Mouse (Mus musculus) intestine, embryonic 14.5 days (tissue): ENCODE results near the gene Rpl23. TPM values are rescaled to one million over a fixed set of nuclear protein-coding genes. Genes with fewer than 3 reads are reported as not detected.

Experiments
- ATAC-seq: fragments of 200-750 bp; cut with Nextera tagmentation; replicated peaks from 2 replicates; pipeline ENCODE4 v1.8.0; 2017; ENCODE audit warnings: low read depth, moderate number of reproducible peaks, moderate TSS enrichment, moderate library complexity; ENCODE audit not compliant: low FRiP score, low TSS enrichment
- DNase-seq: peaks from one replicate; pipeline ENCODE4 v3.0.0-alpha.2; 2018; ENCODE audit warnings: low spot score
- H3K27ac ChIP-seq: fragments of 300-500 bp; sonication (generic); 2 replicates; pipeline ENCODE4 v1.5.1; 2014; ENCODE audit warnings: low read depth, mild to moderate bottlenecking, control low read depth
- H3K27me3 ChIP-seq: fragments of 300-500 bp; sonication (generic); replicated peaks from 2 replicates; pipeline ENCODE4 v1.6.1; 2014; ENCODE audit warnings: low read length, control low read depth; ENCODE audit not compliant: control insufficient read depth, insufficient read depth
- H3K36me3 ChIP-seq: fragments of 300-500 bp; sonication (generic); 2 replicates; pipeline ENCODE4 v1.6.1; 2014; ENCODE audit warnings: low read length, control low read depth; ENCODE audit not compliant: control insufficient read depth, insufficient read depth
- H3K4me1 ChIP-seq: fragments of 300-500 bp; sonication (generic); replicated peaks from 2 replicates; pipeline ENCODE4 v1.6.1; 2014; ENCODE audit warnings: low read length, control low read depth, mixed read lengths; ENCODE audit not compliant: control insufficient read depth, insufficient read depth
- H3K4me2 ChIP-seq: fragments of 300-500 bp; sonication (generic); 2 replicates; pipeline ENCODE4 v1.6.1; 2014; ENCODE audit warnings: low read length
- H3K4me3 ChIP-seq: fragments of 300-500 bp; sonication (generic); 2 replicates; pipeline ENCODE4 v1.5.1; 2014; ENCODE audit warnings: low read depth, low read length, control low read depth, mixed read lengths
- H3K9ac ChIP-seq: fragments of 300-500 bp; sonication (generic); 2 replicates; pipeline ENCODE4 v1.6.1; 2014; ENCODE audit warnings: mild to moderate bottlenecking, low read length
- H3K9me3 ChIP-seq: fragments of 300-500 bp; sonication (generic); 2 replicates; pipeline ENCODE4 v1.6.1; 2016; ENCODE audit warnings: low read length, control low read depth; ENCODE audit not compliant: control insufficient read depth
- WGBS: fragments of 180-500 bp; shearing (Covaris S2); extraction: QIAGEN DNeasy Blood & Tissue Kit; methylation state at CpG from one replicate; pipeline ENCODE4 v1.1.7; 2014; 5-methylcytosine and 5-hydroxymethylcytosine counted together
- polyA plus RNA-seq: library from polyadenylated mRNA; unstranded; fragments of >200 nt; fragmentation: Nextera tagmentation; extraction: Ambion mirVana; gene quantifications from 2 replicates; pipeline ENCODE4 v1.2.1, GENCODE M21; 2014

The Rpl23 gene
- polyA plus RNA-seq, 1 experiment from 2014 or later: 786 TPM

DNA sequence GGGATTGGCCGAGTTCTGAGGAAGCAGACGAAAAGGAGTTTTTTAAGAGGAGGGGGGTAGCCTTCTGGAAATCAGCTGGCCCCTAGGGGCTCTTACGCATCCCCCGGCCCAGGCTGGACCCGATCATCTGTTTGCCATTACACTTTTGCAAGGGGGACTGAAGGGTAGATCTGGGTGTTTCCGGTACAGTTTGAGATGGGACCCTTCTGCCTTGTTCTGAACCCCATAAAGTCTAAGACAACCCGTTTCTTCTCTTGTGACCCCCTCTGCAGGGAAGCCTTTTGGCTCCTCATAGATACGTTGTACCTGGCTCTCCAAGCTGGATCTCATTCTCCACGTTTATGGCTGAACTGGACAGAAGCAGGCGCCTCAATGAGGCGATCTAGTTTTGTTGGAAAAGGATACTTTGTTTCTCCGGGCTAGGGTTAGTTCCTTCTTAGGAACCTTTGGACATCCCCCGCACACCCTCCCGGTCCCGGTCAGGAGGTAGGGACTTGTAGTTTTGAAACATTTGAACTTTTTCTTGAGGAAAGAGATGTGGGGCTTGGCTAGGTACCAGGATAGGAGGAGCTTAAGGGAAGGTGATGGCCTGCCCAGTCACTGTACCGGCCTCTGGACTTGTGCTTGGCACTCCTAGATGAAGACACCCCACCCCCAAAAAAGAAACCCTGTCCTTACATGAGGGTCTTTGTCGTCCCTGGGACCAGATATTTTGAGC is 18.6 kb upstream of the Rpl23 start:
- H3K4me1 ChIP-seq: peaks cover 47% of the 10 kb centered on the region
- peak overlapping the region; percentile 99 for H3K4me3 ChIP-seq
- H3K9ac ChIP-seq: peak overlapping the region; percentile 87
- H3K27ac ChIP-seq: peak overlapping the region; percentile 96
- no peaks in the 10 kb centered on the region for H3K36me3 ChIP-seq
- H3K27me3 ChIP-seq: no peaks in the 10 kb centered on the region
- no peaks in the 10 kb centered on the region for H3K9me3 ChIP-seq
- H3K4me2 ChIP-seq: peak overlapping the region; percentile 89
- no peak for ATAC-seq
- DNase-seq: peak; percentile 75
- WGBS: 3% methylated on average over 17 of the region's 17 CpGs

DNA sequence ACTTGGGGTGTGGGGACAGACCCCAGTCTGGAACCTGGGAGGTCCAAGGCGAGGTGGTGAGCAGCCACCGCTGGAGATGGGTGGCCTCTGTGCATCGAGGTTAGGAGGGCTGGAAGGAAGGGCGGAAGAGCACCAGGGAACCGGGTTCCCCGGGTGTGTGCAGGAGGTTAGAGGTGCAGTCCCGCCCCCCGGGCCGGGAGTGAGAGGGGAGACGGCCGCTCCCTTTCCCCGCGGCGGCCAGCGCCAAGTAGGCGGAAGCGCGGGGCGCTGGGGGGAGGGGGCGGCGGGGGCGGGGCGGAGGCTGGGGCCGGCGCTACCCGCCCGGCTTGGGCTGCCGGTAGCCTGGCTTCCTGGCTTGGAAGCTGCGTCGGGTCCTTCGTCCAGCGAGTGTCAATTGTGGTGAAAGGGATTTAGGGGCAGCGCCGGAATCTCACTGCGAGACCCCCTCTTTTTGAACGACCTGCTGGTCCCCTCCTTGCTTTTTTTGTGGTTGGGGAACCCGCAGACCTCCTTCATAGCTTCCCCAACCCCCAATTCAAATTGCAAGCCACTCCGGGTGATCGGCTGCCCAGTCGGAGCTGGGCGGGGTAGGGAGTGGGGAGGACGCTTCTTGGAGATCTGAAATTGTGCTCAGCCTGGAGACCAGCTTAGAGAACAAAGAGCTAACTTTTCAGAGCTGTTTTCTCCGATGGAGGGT is 17.9 kb upstream of the Rpl23 start:
- Histone ChIP-seq H3K36me3 (no peaks in the 10 kb centered on the region), H3K9ac (peak overlapping the region; percentile 87), H3K27ac (peak overlapping the region; percentile 96), H3K4me3 (peak overlapping the region; percentile 99), H3K4me1 (peaks cover 40% of the 10 kb centered on the region), H3K27me3 (no peaks in the 10 kb centered on the region), H3K9me3 (no peaks in the 10 kb centered on the region), H3K4me2 (peak overlapping the region; percentile 89)
- peak; percentile 54 for ATAC-seq
- under 1% methylated on average over 29 of the region's 43 CpGs for WGBS
- peak; percentile 90 for DNase-seq

DNA sequence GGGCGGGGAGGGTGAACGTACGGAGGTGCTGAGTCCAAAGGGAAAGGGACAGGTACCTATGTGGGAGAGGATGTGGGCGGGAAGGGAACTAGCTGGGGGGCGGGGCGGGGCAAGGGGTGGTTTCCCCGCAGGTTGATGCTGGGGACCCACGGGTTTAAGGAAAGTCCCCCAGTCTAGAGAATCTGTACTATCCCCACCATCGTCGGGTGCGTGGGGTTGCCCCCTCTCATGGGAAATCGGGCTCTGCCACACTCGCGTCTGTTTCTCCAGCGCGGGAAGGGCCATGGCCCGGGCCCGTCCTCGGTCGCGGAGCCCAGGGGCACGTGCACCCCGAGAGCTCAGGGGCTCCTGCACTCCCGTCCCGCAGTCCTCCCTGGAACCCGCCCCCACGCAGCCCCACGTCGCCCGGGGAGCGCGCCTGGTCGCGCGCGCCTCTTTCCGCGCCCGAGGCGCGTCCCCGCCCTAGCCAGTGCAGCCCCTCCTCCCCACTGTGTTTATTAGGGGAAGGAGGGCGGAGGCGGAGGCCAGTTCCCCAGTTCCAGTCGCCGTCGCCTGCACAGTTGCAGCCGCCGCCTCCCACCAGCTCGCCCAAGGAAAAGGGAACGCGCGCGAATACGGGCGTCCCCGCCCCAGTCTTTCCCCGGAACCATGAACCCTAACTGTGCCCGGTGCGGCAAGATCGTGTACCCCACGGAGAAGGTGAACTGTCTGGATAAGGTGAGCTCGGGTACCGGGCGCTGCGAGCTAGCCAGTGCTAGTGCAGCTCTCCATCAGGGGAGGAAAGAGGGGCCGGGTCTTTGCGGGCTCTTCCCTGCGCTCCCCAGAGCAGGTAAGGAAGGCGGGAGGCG is 17.1 kb upstream of the Rpl23 start:
- Histone ChIP-seq H3K4me1 (peaks cover 32% of the 10 kb centered on the region), H3K9ac (peak overlapping the region; percentile 87), H3K27ac (peak overlapping the region; percentile 96), H3K9me3 (no peaks in the 10 kb centered on the region), H3K4me2 (peak overlapping the region; percentile 89), H3K4me3 (peak overlapping the region; percentile 99), H3K36me3 (no peaks in the 10 kb centered on the region), H3K27me3 (no peaks in the 10 kb centered on the region)
- ATAC-seq: peak; percentile 70
- peak; percentile 92 for DNase-seq
- 1% methylated on average over 57 of the region's 71 CpGs for WGBS

- Histone ChIP-seq H3K36me3 (no peaks in the 10 kb centered on the region), H3K4me3 (peak within 1 kb of the TSS; percentile 99), H3K27me3 (no peaks in the 10 kb centered on the region), H3K9ac (peak within 1 kb of the TSS; percentile 87), H3K27ac (peak within 1 kb of the TSS; percentile 96), H3K9me3 (no peaks in the 10 kb centered on the region), H3K4me2 (peak within 1 kb of the TSS; percentile 89), H3K4me1 (peaks cover 26% of the 10 kb centered on the region)
- peak; percentile 60 for ATAC-seq
- DNase-seq: peak; percentile 99
- WGBS: under 1% methylated on average over 11 of the region's 11 CpGs
These were observed 16.5 kb upstream of the Rpl23 start, which contains the start of gene Lasp1 for GRCm38 (mm10) chr11:97798782-97799145. Gene Lasp1 (plus strand): TSS chr11:97799000.

- 0 out of 2 replicates have a peak, but pooled peaks cover 3% of the 10 kb centered on the region for H3K9me3 ChIP-seq
- 0 out of 2 replicates have a peak overlapping the region, but pooled peaks have one; percentile 2 for H3K4me3 ChIP-seq
- H3K4me2 ChIP-seq: peak overlapping the region; percentile 89; the same call in 1 of the 2 replicates
- ATAC-seq (no peak), DNase-seq (no peak)
- no peaks in the 10 kb centered on the region for H3K27me3 ChIP-seq
- no peak overlapping the region for H3K27ac ChIP-seq
- H3K36me3 ChIP-seq: no peaks in the 10 kb centered on the region
- H3K9ac ChIP-seq: no peak overlapping the region
- WGBS: 39% methylated on average over 8 of the region's 8 CpGs
- H3K4me1 ChIP-seq: peaks cover 20% of the 10 kb centered on the region
These were observed 15.8 kb upstream of the Rpl23 start for GRCm38 (mm10) chr11:97798083-97798435.

- no peak for DNase-seq
- peaks cover 16% of the 10 kb centered on the region for H3K4me1 ChIP-seq
- 52% methylated on average over 15 of the region's 15 CpGs for WGBS
- no peaks in the 10 kb centered on the region for H3K27me3 ChIP-seq
- no peak overlapping the region for H3K27ac ChIP-seq
- H3K4me3 ChIP-seq: no peak overlapping the region
- H3K9me3 ChIP-seq: 0 out of 2 replicates have a peak, but pooled peaks cover 3% of the 10 kb centered on the region
- H3K4me2 ChIP-seq: no peak overlapping the region
- ATAC-seq: no peak
- no peaks in the 10 kb centered on the region for H3K36me3 ChIP-seq
- no peak overlapping the region for H3K9ac ChIP-seq
These were observed 15.3 kb upstream of the Rpl23 start for GRCm38 (mm10) chr11:97797369-97798082.

GRCm38 (mm10) chr11:97796910-97797309 is 14.7 kb upstream of the Rpl23 start:
- Histone ChIP-seq H3K4me3 (no peak overlapping the region), H3K27me3 (no peaks in the 10 kb centered on the region), H3K9me3 (0 out of 2 replicates have a peak, but pooled peaks cover 3% of the 10 kb centered on the region), H3K9ac (no peak overlapping the region), H3K36me3 (no peaks in the 10 kb centered on the region), H3K4me1 (peaks cover 10% of the 10 kb centered on the region), H3K4me2 (no peak overlapping the region), H3K27ac (no peak overlapping the region)
- WGBS: 5% methylated on average over 6 of the region's 6 CpGs
- no peak for ATAC-seq
- peak; percentile 81 for DNase-seq

GRCm38 (mm10) chr11:97793165-97793564 is 10.9 kb upstream of the Rpl23 start:
- WGBS: 6% methylated on average over 2 of the region's 2 CpGs
- ATAC-seq: no peak
- DNase-seq: no peak

More at GRCm38 (mm10) chr11:97793165-97793564, 10.9 kb upstream of the Rpl23 start:
- Histone ChIP-seq H3K4me3 (no peak overlapping the region), H3K9ac (no peak overlapping the region), H3K9me3 (0 out of 2 replicates have a peak, but pooled peaks cover 3% of the 10 kb centered on the region), H3K4me1 (no peaks in the 10 kb centered on the region), H3K27me3 (no peaks in the 10 kb centered on the region), H3K36me3 (no peaks in the 10 kb centered on the region), H3K27ac (no peak overlapping the region), H3K4me2 (no peak overlapping the region)
